Mouse (Mus musculus): ENCODE results near the gene Zbed6. TPM values are rescaled to one million over a fixed set of nuclear protein-coding genes. Genes with fewer than 3 reads are reported as not detected.

The Zbed6 gene
- polyA plus RNA-seq (2012; rRNA removed) = 0.02 and 1.1 TPM in 2 replicates

DNA sequence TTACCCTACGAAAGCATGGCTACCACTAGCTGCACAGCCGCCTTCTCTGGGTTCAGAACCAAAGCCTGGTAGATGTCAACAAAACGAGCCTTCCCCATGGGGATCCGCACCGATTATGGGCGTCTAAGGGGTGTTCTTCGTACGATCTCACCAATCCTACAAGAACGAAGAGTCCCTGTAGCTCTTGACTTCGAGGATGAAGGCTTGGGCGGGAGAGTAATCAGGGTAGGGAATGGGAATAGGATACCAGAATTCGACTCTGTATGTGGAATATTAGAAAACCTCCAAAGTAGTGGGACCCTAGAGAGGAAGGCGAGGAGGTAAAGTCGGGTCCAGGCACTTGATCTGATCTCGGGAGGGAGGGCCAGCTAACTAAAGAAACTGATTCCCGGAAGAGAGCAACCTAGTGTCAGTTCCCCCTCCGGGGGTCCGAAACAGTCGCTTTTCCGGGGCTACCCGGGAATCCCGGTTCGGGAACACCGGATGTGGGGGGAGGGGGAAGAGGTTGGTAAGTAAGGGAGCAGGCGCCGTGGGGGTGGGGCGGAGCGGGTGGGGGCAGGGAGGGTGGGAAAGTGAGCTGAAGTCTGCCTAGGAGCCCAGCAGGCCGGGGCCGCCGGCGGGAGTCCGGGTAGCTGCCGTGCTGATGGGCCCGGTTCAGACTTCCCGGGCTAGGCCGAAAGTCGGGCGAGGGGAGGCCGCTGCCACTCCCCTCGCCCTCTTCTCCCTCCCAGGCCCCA lies at the start of gene Zbed6:
TSS of gene Zbed6 (minus strand) at position 420 of the 737 bp plus-strand sequence.

DNA sequence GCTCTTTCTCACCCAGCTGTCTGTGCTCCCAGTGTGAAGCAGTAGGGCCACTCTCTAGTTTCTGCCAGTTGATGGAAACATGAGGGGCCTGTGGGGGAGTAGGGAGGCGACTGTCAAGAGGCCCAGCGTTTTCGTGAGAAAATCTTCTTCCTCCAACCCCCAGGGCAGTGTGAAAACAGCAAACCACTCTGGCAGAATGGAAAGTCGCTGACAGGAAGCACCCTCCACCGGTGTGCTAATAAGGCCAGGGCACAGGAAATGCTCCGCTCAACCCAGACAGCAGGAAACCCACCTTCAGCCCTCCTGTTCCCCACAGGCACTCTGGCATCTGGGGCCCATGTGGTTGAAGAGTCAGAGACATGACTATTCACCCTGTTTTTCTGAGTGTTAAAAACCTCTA lies 29.2 kb upstream of the Zbed6 start, which contains the start of gene Lax1:
TSS of gene Lax1 (minus strand) at position 212 of the 400 bp plus-strand sequence.

DNA sequence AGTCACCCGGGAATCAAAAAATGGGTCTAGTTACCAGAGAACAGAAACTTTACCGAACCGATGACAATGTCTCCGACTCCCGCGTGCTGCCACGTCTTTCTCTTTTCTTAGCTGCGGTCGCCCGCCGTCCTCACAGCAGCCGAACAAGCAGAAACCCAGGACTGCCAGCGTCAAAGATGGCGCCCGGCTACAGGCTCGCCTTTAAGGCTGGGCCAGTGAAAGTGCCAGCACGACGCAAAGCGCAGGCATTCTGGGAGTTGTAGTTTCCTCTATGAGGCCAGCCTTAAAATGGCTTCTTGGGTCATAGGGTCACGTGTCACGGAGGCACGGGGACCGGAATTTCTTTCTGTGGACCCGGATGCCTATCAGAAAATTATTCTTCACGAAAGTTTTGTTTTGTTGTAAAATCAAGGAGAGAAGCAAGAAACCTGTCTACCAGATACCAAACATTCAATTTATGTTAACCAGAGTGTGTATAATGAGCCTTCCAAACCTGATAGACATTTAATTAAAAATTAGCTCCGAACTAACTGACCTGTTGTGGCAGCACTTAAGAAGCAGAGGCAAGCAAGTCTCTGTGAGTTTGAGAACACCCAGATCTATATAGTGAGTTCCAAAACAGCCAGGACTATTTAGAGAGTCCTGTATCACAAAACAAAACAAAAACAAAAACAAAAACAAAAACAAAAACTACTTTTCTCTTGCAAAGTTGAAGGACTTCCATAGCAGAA lies 683 bp upstream of the Zbed6 start, which contains the start of gene Gm38394:
TSS of gene Gm38394 (minus strand) at position 116 of the 731 bp plus-strand sequence.

DNA sequence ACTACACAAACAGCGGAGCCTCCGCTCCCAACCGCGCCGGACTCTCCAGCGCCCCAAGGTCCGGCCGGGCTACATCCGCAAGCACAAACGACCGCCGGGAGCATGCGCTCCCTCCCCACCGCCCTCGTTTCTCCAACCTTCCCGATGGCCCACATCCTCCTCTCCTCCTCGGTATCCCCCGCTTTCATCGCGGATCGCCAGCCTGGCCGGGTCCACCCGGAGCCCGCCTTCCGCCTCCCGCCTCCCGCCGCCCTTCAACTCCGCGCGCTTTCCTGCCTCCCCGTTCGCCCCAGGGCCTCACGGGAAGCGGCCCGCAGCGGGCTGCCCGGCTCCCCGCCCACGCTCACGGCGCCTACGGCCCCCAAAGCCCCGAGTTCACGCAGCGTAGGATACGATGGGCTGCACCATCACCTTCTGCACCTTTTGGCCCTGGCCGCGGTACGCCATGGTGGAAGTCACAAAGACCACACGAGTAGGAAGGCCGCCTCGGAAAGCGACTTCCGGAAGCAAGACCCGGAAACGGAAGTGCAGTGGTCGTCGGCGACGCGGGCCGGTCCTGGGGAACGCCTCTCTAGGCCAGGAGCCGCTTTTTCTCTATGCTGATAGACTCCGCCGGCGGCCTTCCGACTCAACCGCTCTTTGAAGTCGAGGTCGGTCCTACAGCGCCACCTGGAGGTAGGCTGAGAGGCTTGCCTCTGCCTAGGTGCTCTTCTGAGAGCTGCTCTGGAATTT lies 50.7 kb downstream of the Zbed6 start, which contains the start of gene Snrpe:
TSS of gene Snrpe (minus strand) at position 521 of the 732 bp plus-strand sequence.

Other genes starting within 250 kb of the Zbed6 start
- gene Sox13, start 236.5 kb downstream of the Zbed6 start, polyA plus RNA-seq (2012; rRNA removed) = 76.3 and 85.0 TPM in 2 replicates
- gene Snrpe, start 50.6 kb downstream of the Zbed6 start, polyA plus RNA-seq (2012; rRNA removed) = 11.7 and 14.2 TPM in 2 replicates
- 1.7 and 2.6 TPM in 2 replicates for gene Gm38394, start 433 bp upstream of the Zbed6 start, polyA plus RNA-seq (2012; rRNA removed)
- gene Lax1, start 29.2 kb upstream of the Zbed6 start, polyA plus RNA-seq (2012; rRNA removed) = 3.4 and 4.1 TPM in 2 replicates
- gene Atp2b4, start 140.2 kb upstream of the Zbed6 start, polyA plus RNA-seq (2012; rRNA removed) = 17.4 and 20.0 TPM in 2 replicates
- gene Optc, start 247.1 kb upstream of the Zbed6 start, polyA plus RNA-seq (2012; rRNA removed) = 11.7 and 15.8 TPM in 2 replicates